Mouse (Mus musculus): Measurements from ENCODE around the gene Golga4. TPM values are rescaled to one million over a fixed set of nuclear protein-coding genes. Genes with fewer than 3 reads are reported as not detected.

The Golga4 gene
- total RNA-seq, 2 experiments from 2014 or later: 19.2 to 20.0 TPM

- no peak for ATAC-seq (replicated peaks; ENCODE audit: low FRiP score, poor library complexity, severe bottlenecking)
Measured at GRCm38 (mm10) chr9:118488138-118488895, 17.8 kb upstream of the Golga4 start.

GRCm38 (mm10) chr9:118488896-118489578 lies 17.0 kb upstream of the Golga4 start:
- ATAC-seq (replicated peaks; ENCODE audit: low FRiP score, poor library complexity, severe bottlenecking): no peak

GRCm38 (mm10) chr9:118489579-118490019 lies 16.5 kb upstream of the Golga4 start:
- 0 out of 2 replicates have a peak, but pooled peaks have one; percentile 62 for ATAC-seq (replicated peaks; ENCODE audit: low FRiP score, poor library complexity, severe bottlenecking)

GRCm38 (mm10) chr9:118491195-118491594 lies 14.9 kb upstream of the Golga4 start:
- ATAC-seq (replicated peaks; ENCODE audit: low FRiP score, poor library complexity, severe bottlenecking): no peak

- no peak for ATAC-seq (replicated peaks; ENCODE audit: low FRiP score, poor library complexity, severe bottlenecking)
Measured at GRCm38 (mm10) chr9:118492932-118493698, 13.0 kb upstream of the Golga4 start.

GRCm38 (mm10) chr9:118494106-118494505 lies 12.0 kb upstream of the Golga4 start:
- ATAC-seq (replicated peaks; ENCODE audit: low FRiP score, poor library complexity, severe bottlenecking): no peak

- ATAC-seq (replicated peaks; ENCODE audit: low FRiP score, poor library complexity, severe bottlenecking): no peak
Measured at GRCm38 (mm10) chr9:118495933-118496332, 10.1 kb upstream of the Golga4 start.

- ATAC-seq (replicated peaks; ENCODE audit: low FRiP score, poor library complexity, severe bottlenecking): no peak
Measured at GRCm38 (mm10) chr9:118496952-118497351, 9.1 kb upstream of the Golga4 start.

- ATAC-seq (replicated peaks; ENCODE audit: low FRiP score, poor library complexity, severe bottlenecking): no peak
Measured at GRCm38 (mm10) chr9:118498061-118498460, 8.0 kb upstream of the Golga4 start.

GRCm38 (mm10) chr9:118500963-118501362 lies 5.1 kb upstream of the Golga4 start:
- no peak for ATAC-seq (replicated peaks; ENCODE audit: low FRiP score, poor library complexity, severe bottlenecking)

GRCm38 (mm10) chr9:118504656-118505055 lies 1.4 kb upstream of the Golga4 start:
- no peak for ATAC-seq (replicated peaks; ENCODE audit: low FRiP score, poor library complexity, severe bottlenecking)

GRCm38 (mm10) chr9:118506404-118507231 lies 551 bp downstream of the Golga4 start:
- ATAC-seq (replicated peaks; ENCODE audit: low FRiP score, poor library complexity, severe bottlenecking): peak; percentile 43

- no peak for ATAC-seq (replicated peaks; ENCODE audit: low FRiP score, poor library complexity, severe bottlenecking)
Measured at GRCm38 (mm10) chr9:118507552-118507951, 1.5 kb downstream of the Golga4 start.

- no peak for ATAC-seq (replicated peaks; ENCODE audit: low FRiP score, poor library complexity, severe bottlenecking)
Measured at GRCm38 (mm10) chr9:118508601-118509000, 2.5 kb downstream of the Golga4 start.

GRCm38 (mm10) chr9:118510941-118511690 lies 5.0 kb downstream of the Golga4 start:
- ATAC-seq (replicated peaks; ENCODE audit: low FRiP score, poor library complexity, severe bottlenecking): no peak

GRCm38 (mm10) chr9:118512681-118513233 lies 6.7 kb downstream of the Golga4 start:
- ATAC-seq (replicated peaks; ENCODE audit: low FRiP score, poor library complexity, severe bottlenecking): no peak

GRCm38 (mm10) chr9:118515476-118515875 lies 9.4 kb downstream of the Golga4 start:
- no peak for ATAC-seq (replicated peaks; ENCODE audit: low FRiP score, poor library complexity, severe bottlenecking)

- no peak for ATAC-seq (replicated peaks; ENCODE audit: low FRiP score, poor library complexity, severe bottlenecking)
Measured at GRCm38 (mm10) chr9:118516162-118516561, 10.1 kb downstream of the Golga4 start.

- no peak for ATAC-seq (replicated peaks; ENCODE audit: low FRiP score, poor library complexity, severe bottlenecking)
Measured at GRCm38 (mm10) chr9:118517619-118518018, 11.6 kb downstream of the Golga4 start.

Measured in erythroblast, adult 5-6 weeks (primary cell).